ENCODE assay signal across 7 mouse cellular contexts in genomic region chr19:6919876-6920740, GRCm38 (mm10). TPM values are rescaled to one million over a fixed set of nuclear protein-coding genes. Genes with fewer than 3 reads are reported as not detected.
A peak's percentile ranks its signal among the peaks of the same experiment; 100 is the strongest.
DNase-seq lines count a peak whose midpoint lies in the region; ATAC-seq and TF ChIP-seq lines count a peak whose summit lies in the region.

No protein-coding gene starts in this region.

- no peak overlapping the region for H3K27ac ChIP-seq in embryonic facial prominence, embryonic 12.5 days
- peak overlapping the region; percentile 86; the same call in 1 of the 2 replicates for H3K27ac ChIP-seq in hindbrain, embryonic 15.5 days (replicated peaks)
- H3K27ac ChIP-seq in liver, embryonic 13.5 days = peak overlapping the region; percentile 87
- H3K27ac ChIP-seq in neural tube, embryonic 15.5 days (replicated peaks) = peak overlapping the region; percentile 86; the same call in 1 of the 2 replicates

- H3K4me2 ChIP-seq in embryonic facial prominence, embryonic 12.5 days (replicated peaks) = peak overlapping the region; percentile 75
- peak overlapping the region; percentile 91 for H3K4me2 ChIP-seq in hindbrain, embryonic 15.5 days
- peak overlapping the region; percentile 100 for H3K4me2 ChIP-seq in liver, embryonic 13.5 days
- peak overlapping the region; percentile 89 for H3K4me2 ChIP-seq in neural tube, embryonic 15.5 days

- no peak; the same call in 1 of the 2 replicates for ATAC-seq in embryonic facial prominence, embryonic 12.5 days (ENCODE audit: insufficient number of reproducible peaks, insufficient read depth, low FRiP score, low TSS enrichment)
- ATAC-seq in hindbrain, embryonic 15.5 days (ENCODE audit: low FRiP score, low read depth) = no peak
- no peak for ATAC-seq in liver, embryonic 13.5 days (ENCODE audit: low read depth)
- ATAC-seq in neural tube, embryonic 15.5 days (ENCODE audit: low FRiP score) = no peak

- DNase-seq in NIH3T3 (ENCODE audit: low read depth) = peak; percentile 69
- no peak for DNase-seq in liver, embryonic 13.5 days
- DNase-seq in spleen, adult 18-20 months = no peak

- H3K4me1 ChIP-seq in E14TG2a.4 (replicated peaks; ENCODE audit: low read depth, low read length) = peaks cover 55% of the 10 kb centered on the region
- H3K4me1 ChIP-seq in embryonic facial prominence, embryonic 12.5 days = peaks cover 17% of the 10 kb centered on the region
- H3K4me1 ChIP-seq in hindbrain, embryonic 15.5 days (replicated peaks) = peaks cover 38% of the 10 kb centered on the region
- peaks cover 79% of the 10 kb centered on the region for H3K4me1 ChIP-seq in liver, embryonic 13.5 days (replicated peaks)
- H3K4me1 ChIP-seq in neural tube, embryonic 15.5 days = peaks cover 40% of the 10 kb centered on the region

- peak overlapping the region; percentile 82 for H3K9ac ChIP-seq in embryonic facial prominence, embryonic 12.5 days
- peak overlapping the region; percentile 79 for H3K9ac ChIP-seq in hindbrain, embryonic 15.5 days
- peak overlapping the region; percentile 86 for H3K9ac ChIP-seq in liver, embryonic 13.5 days
- H3K9ac ChIP-seq in neural tube, embryonic 15.5 days (replicated peaks) = peak overlapping the region; percentile 85

- 42% methylated on average over 8 of the region's 8 CpGs for WGBS in embryonic facial prominence, embryonic 12.5 days
- WGBS in hindbrain, embryonic 15.5 days = 39% methylated on average over 8 of the region's 8 CpGs
- WGBS in liver, embryonic 13.5 days (ENCODE audit: insufficient replicate concordance) = 52% methylated on average over 8 of the region's 8 CpGs
- 41% methylated on average over 8 of the region's 8 CpGs for WGBS in neural tube, embryonic 15.5 days

- H3K36me3 ChIP-seq in E14TG2a.4 (ENCODE audit: insufficient read depth, low read length) = peaks cover 32% of the 10 kb centered on the region
- H3K36me3 ChIP-seq in embryonic facial prominence, embryonic 12.5 days = no peaks in the 10 kb centered on the region
- H3K36me3 ChIP-seq in hindbrain, embryonic 15.5 days = no peaks in the 10 kb centered on the region
- peaks cover 7% of the 10 kb centered on the region; the same call in 1 of the 2 replicates for H3K36me3 ChIP-seq in liver, embryonic 13.5 days
- H3K36me3 ChIP-seq in neural tube, embryonic 15.5 days = no peaks in the 10 kb centered on the region

- H3K4me3 ChIP-seq in E14TG2a.4 (replicated peaks; ENCODE audit: low read length) = peak overlapping the region; percentile 84
- peak overlapping the region; percentile 82 for H3K4me3 ChIP-seq in embryonic facial prominence, embryonic 12.5 days
- H3K4me3 ChIP-seq in hindbrain, embryonic 15.5 days = peak overlapping the region; percentile 74
- H3K4me3 ChIP-seq in liver, embryonic 13.5 days (replicated peaks) = peak overlapping the region; percentile 85
- peak overlapping the region; percentile 73 for H3K4me3 ChIP-seq in neural tube, embryonic 15.5 days (replicated peaks)

- peaks cover 25% of the 10 kb centered on the region for H3K27me3 ChIP-seq in E14TG2a.4 (ENCODE audit: insufficient read depth, low read length)
- H3K27me3 ChIP-seq in embryonic facial prominence, embryonic 12.5 days = peaks cover 28% of the 10 kb centered on the region
- peaks cover 21% of the 10 kb centered on the region for H3K27me3 ChIP-seq in hindbrain, embryonic 15.5 days
- peaks cover 19% of the 10 kb centered on the region for H3K27me3 ChIP-seq in liver, embryonic 13.5 days
- peaks cover 25% of the 10 kb centered on the region for H3K27me3 ChIP-seq in neural tube, embryonic 15.5 days (replicated peaks)

- H3K9me3 ChIP-seq in E14TG2a.4 (ENCODE audit: low read length) = no peaks in the 10 kb centered on the region
- no peaks in the 10 kb centered on the region for H3K9me3 ChIP-seq in embryonic facial prominence, embryonic 12.5 days
- H3K9me3 ChIP-seq in hindbrain, embryonic 15.5 days = no peaks in the 10 kb centered on the region
- no peaks in the 10 kb centered on the region for H3K9me3 ChIP-seq in liver, embryonic 13.5 days (replicated peaks)
- H3K9me3 ChIP-seq in neural tube, embryonic 15.5 days (replicated peaks) = no peaks in the 10 kb centered on the region

- no peak for TF ChIP-seq CTCF in E14TG2a.4 (conservative IDR thresholded peaks at IDR 0.05; ENCODE audit: low read length)

RNA-seq across cellular contexts. Expression of gene Esrra, which starts 1.5 kb away (rescaled TPM):
- 9.5 and 10.9 TPM in 2 replicates for polyA plus RNA-seq in embryonic facial prominence, embryonic 12.5 days (2016; fragmentation: Nextera tagmentation; extraction: Ambion mirVana)
- 17.5 and 18.7 TPM in 2 replicates for polyA plus RNA-seq in hindbrain, embryonic 15.5 days (2015; fragmentation: Nextera tagmentation; extraction: Ambion mirVana)
- 4.4 and 4.8 TPM in 2 replicates for polyA plus RNA-seq in liver, embryonic 13.5 days (2015; fragmentation: Nextera tagmentation; extraction: Ambion mirVana)
- 16.9 and 17.1 TPM in 2 replicates for polyA plus RNA-seq in neural tube, embryonic 15.5 days (2015; fragmentation: Nextera tagmentation; extraction: Ambion mirVana)

RNA-seq across cellular contexts. Expression of gene Catsperz, which starts 5.1 kb away (rescaled TPM):
- polyA plus RNA-seq in embryonic facial prominence, embryonic 12.5 days (2016; fragmentation: Nextera tagmentation; extraction: Ambion mirVana) = 1.2 and 1.7 TPM in 2 replicates
- 2.0 and 3.1 TPM in 2 replicates for polyA plus RNA-seq in hindbrain, embryonic 15.5 days (2015; fragmentation: Nextera tagmentation; extraction: Ambion mirVana)
- polyA plus RNA-seq in liver, embryonic 13.5 days (2015; fragmentation: Nextera tagmentation; extraction: Ambion mirVana) = 0.51 and 0.73 TPM in 2 replicates
- polyA plus RNA-seq in neural tube, embryonic 15.5 days (2015; fragmentation: Nextera tagmentation; extraction: Ambion mirVana) = 6.8 TPM in 2 replicates

RNA-seq across cellular contexts. Expression of gene Prdx5, which starts 10.2 kb away (rescaled TPM):
- 192 and 193 TPM in 2 replicates for polyA plus RNA-seq in embryonic facial prominence, embryonic 12.5 days (2016; fragmentation: Nextera tagmentation; extraction: Ambion mirVana)
- 375 and 392 TPM in 2 replicates for polyA plus RNA-seq in hindbrain, embryonic 15.5 days (2015; fragmentation: Nextera tagmentation; extraction: Ambion mirVana)
- polyA plus RNA-seq in liver, embryonic 13.5 days (2015; fragmentation: Nextera tagmentation; extraction: Ambion mirVana) = 97.7 and 101 TPM in 2 replicates
- polyA plus RNA-seq in neural tube, embryonic 15.5 days (2015; fragmentation: Nextera tagmentation; extraction: Ambion mirVana) = 392 and 417 TPM in 2 replicates

RNA-seq across cellular contexts. Expression of gene Trmt112, which starts 10.6 kb away (rescaled TPM):
- polyA plus RNA-seq in embryonic facial prominence, embryonic 12.5 days (2016; fragmentation: Nextera tagmentation; extraction: Ambion mirVana) = 142 and 157 TPM in 2 replicates
- 104 TPM in 2 replicates for polyA plus RNA-seq in hindbrain, embryonic 15.5 days (2015; fragmentation: Nextera tagmentation; extraction: Ambion mirVana)
- polyA plus RNA-seq in liver, embryonic 13.5 days (2015; fragmentation: Nextera tagmentation; extraction: Ambion mirVana) = 103 and 106 TPM in 2 replicates
- polyA plus RNA-seq in neural tube, embryonic 15.5 days (2015; fragmentation: Nextera tagmentation; extraction: Ambion mirVana) = 103 and 113 TPM in 2 replicates

RNA-seq across cellular contexts. Expression of gene Kcnk4, which starts 14.2 kb away (rescaled TPM):
- 0.62 and 0.65 TPM in 2 replicates for polyA plus RNA-seq in embryonic facial prominence, embryonic 12.5 days (2016; fragmentation: Nextera tagmentation; extraction: Ambion mirVana)
- 9.0 and 13.1 TPM in 2 replicates for polyA plus RNA-seq in hindbrain, embryonic 15.5 days (2015; fragmentation: Nextera tagmentation; extraction: Ambion mirVana)
- 0.06 TPM in 1 of 2 replicates, not detected in the other for polyA plus RNA-seq in liver, embryonic 13.5 days (2015; fragmentation: Nextera tagmentation; extraction: Ambion mirVana)
- 11.8 and 13.8 TPM in 2 replicates for polyA plus RNA-seq in neural tube, embryonic 15.5 days (2015; fragmentation: Nextera tagmentation; extraction: Ambion mirVana)
